Mouse (Mus musculus) liver, embryonic 14.5 days (tissue): ENCODE results near the gene Stk24.

Source experiments
- CTCF ChIP-seq: IDR thresholded peaks from 2 replicates; pipeline ENCODE4 v1.5.1; 2016; ENCODE audit warnings: antibody characterized with exemption, low read depth, control low read depth
- EP300 ChIP-seq: IDR thresholded peaks from 2 replicates; pipeline ENCODE4 v1.6.1; 2016; ENCODE audit warnings: antibody characterized with exemption, low read depth

DNA sequence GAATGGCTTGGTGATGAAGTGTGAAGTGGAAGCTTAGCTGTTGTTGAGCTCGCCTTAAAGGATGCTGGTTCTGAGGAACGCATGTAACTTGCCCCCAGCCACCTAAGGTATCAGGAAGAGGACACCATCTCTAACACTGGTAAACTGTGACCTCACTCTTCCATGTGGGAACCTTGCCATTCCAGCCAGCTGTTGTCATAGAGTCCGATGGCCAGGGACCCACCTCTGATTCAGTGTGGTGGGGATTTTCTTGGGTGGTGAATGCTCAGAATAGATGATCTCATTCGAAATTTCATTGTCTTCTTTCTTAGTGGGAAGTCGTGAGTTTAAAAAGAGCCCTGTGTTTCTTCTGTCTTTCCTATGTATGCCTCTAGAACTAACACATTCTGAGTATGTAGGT, 128.7 kb downstream of the Stk24 start:
- TF ChIP-seq CTCF (no peak), EP300 (no peak)
